Mouse (Mus musculus) midbrain, postnatal 0 days (tissue): ENCODE measurements around the gene Slc29a1. TPM values are rescaled to one million over a fixed set of nuclear protein-coding genes. Genes with fewer than 3 reads are reported as not detected.

Experiments
- ATAC-seq: fragments of 200-750 bp; cut with Nextera tagmentation; 2 replicates; pipeline ENCODE4 v1.8.0; 2017; ENCODE audit warnings: moderate number of reproducible peaks, mild to moderate bottlenecking, moderate TSS enrichment, moderate library complexity; ENCODE audit not compliant: low FRiP score
- DNase-seq: peaks from one replicate; pipeline ENCODE4 v3.0.0-alpha.2; 2015; ENCODE audit warnings: low spot score
- H3K27ac ChIP-seq: fragments of 300-500 bp; sonication (generic); 2 replicates; pipeline ENCODE4 v1.5.1; 2014; ENCODE audit warnings: low read depth, mild to moderate bottlenecking, low read length, mixed read lengths
- H3K27me3 ChIP-seq: fragments of 300-500 bp; sonication (generic); 2 replicates; pipeline ENCODE4 v1.6.1; 2014; ENCODE audit warnings: low read length, control low read depth, mixed read lengths; ENCODE audit not compliant: insufficient read depth
- H3K36me3 ChIP-seq: fragments of 300-500 bp; sonication (generic); 2 replicates; pipeline ENCODE4 v1.6.1; 2014; ENCODE audit warnings: low read length, control low read depth, mixed read lengths; ENCODE audit not compliant: insufficient read depth
- H3K4me1 ChIP-seq: fragments of 300-500 bp; sonication (generic); 2 replicates; pipeline ENCODE4 v1.6.1; 2014; ENCODE audit warnings: mild to moderate bottlenecking, control low read depth, antibody characterized with exemption, low read length, mixed read lengths; ENCODE audit not compliant: insufficient read depth
- H3K4me2 ChIP-seq: fragments of 300-500 bp; sonication (generic); 2 replicates; pipeline ENCODE4 v1.6.1; 2014; ENCODE audit warnings: low read depth, mild to moderate bottlenecking, low read length, mixed read lengths; ENCODE audit not compliant: poor library complexity, severe bottlenecking
- H3K4me3 ChIP-seq: fragments of 300-500 bp; sonication (generic); 2 replicates; pipeline ENCODE4 v1.5.1; 2014; ENCODE audit warnings: low read depth, mild to moderate bottlenecking, low read length, moderate library complexity
- H3K9ac ChIP-seq: fragments of 300-500 bp; sonication (generic); replicated peaks from 2 replicates; pipeline ENCODE4 v1.6.1; 2014; ENCODE audit warnings: mild to moderate bottlenecking, low read length, moderate library complexity, mixed read lengths; ENCODE audit not compliant: poor library complexity, severe bottlenecking
- H3K9me3 ChIP-seq: fragments of 300-500 bp; sonication (generic); 2 replicates; pipeline ENCODE4 v1.6.1; 2016; ENCODE audit warnings: low read length, control low read depth
- CTCF ChIP-seq: IDR thresholded peaks from 2 replicates; pipeline ENCODE4 v1.5.1; 2016; ENCODE audit warnings: antibody characterized with exemption, mild to moderate bottlenecking
- WGBS: fragments of 180-500 bp; shearing (Covaris S2); extraction: QIAGEN DNeasy Blood & Tissue Kit; methylation state at CpG from one replicate; pipeline ENCODE4 v1.1.7; 2014; 5-methylcytosine and 5-hydroxymethylcytosine counted together
- polyA plus RNA-seq: library from polyadenylated mRNA; unstranded; fragments of >200 nt; fragmentation: Nextera tagmentation; extraction: Ambion mirVana; gene quantifications from 2 replicates; pipeline ENCODE4 v1.2.1, GENCODE M21; 2015
- total RNA-seq: library from RNA; depleted of rRNA; stranded (reverse); fragments of >200 nt; gene quantifications from 2 replicates; pipeline ENCODE4 v1.2.3, GENCODE M21; 2014

Gene Slc29a1
- total and polyA plus RNA-seq, 2 experiments from 2014 or later = 38.4 to 82.1 TPM

GRCm38 (mm10) chr17:45578843-45579242 is 20.6 kb downstream of the Slc29a1 start:
- H3K27me3 ChIP-seq = no peaks in the 10 kb centered on the region
- H3K4me2 ChIP-seq = no peak overlapping the region
- no peaks in the 10 kb centered on the region for H3K9me3 ChIP-seq
- peak; percentile 68 for TF ChIP-seq CTCF
- no peaks in the 10 kb centered on the region for H3K36me3 ChIP-seq
- H3K9ac ChIP-seq = no peak overlapping the region
- H3K27ac ChIP-seq = no peak overlapping the region
- ATAC-seq = no peak
- no peak for DNase-seq
- peaks cover 7% of the 10 kb centered on the region for H3K4me1 ChIP-seq
- WGBS = 75% methylated on average over 7 of the region's 7 CpGs
- H3K4me3 ChIP-seq = no peak overlapping the region

- 55% methylated on average over 5 of the region's 5 CpGs for WGBS
These were observed 21.2 kb downstream of the Slc29a1 start for GRCm38 (mm10) chr17:45578242-45578641.

GRCm38 (mm10) chr17:45575123-45575897 is 24.1 kb downstream of the Slc29a1 start:
- H3K4me2 ChIP-seq = peak overlapping the region; percentile 72
- H3K4me1 ChIP-seq = peaks cover 7% of the 10 kb centered on the region
- H3K4me3 ChIP-seq = no peak overlapping the region
- DNase-seq (no peak), ATAC-seq (no peak)
- no peaks in the 10 kb centered on the region for H3K27me3 ChIP-seq
- peak overlapping the region; percentile 13; the same call in 1 of the 2 replicates for H3K9ac ChIP-seq
- no peak for TF ChIP-seq CTCF
- H3K9me3 ChIP-seq = no peaks in the 10 kb centered on the region
- 89% methylated on average over 8 of the region's 8 CpGs for WGBS
- H3K36me3 ChIP-seq = peaks cover 11% of the 10 kb centered on the region
- H3K27ac ChIP-seq = peak overlapping the region; percentile 97

More at GRCm38 (mm10) chr17:45578242-45578641, 21.2 kb downstream of the Slc29a1 start:
- no peaks in the 10 kb centered on the region for H3K27me3 ChIP-seq
- no peak overlapping the region for H3K4me3 ChIP-seq
- no peak for ATAC-seq
- no peaks in the 10 kb centered on the region for H3K36me3 ChIP-seq
- H3K4me1 ChIP-seq = peaks cover 7% of the 10 kb centered on the region
- DNase-seq = no peak
- H3K4me2 ChIP-seq = no peak overlapping the region
- H3K9me3 ChIP-seq = no peaks in the 10 kb centered on the region
- no peak overlapping the region for H3K27ac ChIP-seq
- H3K9ac ChIP-seq = no peak overlapping the region
- no peak for TF ChIP-seq CTCF

GRCm38 (mm10) chr17:45574129-45574761 is 25.2 kb downstream of the Slc29a1 start:
- ATAC-seq = peak; percentile 57
- H3K36me3 ChIP-seq = peaks cover 22% of the 10 kb centered on the region

GRCm38 (mm10) chr17:45573780-45574123 is 25.7 kb downstream of the Slc29a1 start:
- Histone ChIP-seq H3K4me2 (peak overlapping the region; percentile 72), H3K9ac (peak overlapping the region; percentile 99), H3K36me3 (peaks cover 27% of the 10 kb centered on the region), H3K4me3 (peak overlapping the region; percentile 100), H3K27me3 (no peaks in the 10 kb centered on the region), H3K9me3 (no peaks in the 10 kb centered on the region), H3K4me1 (peaks cover 7% of the 10 kb centered on the region), H3K27ac (peak overlapping the region; percentile 97)
- ATAC-seq (peak; percentile 74), DNase-seq (peak; percentile 97)
- no peak for TF ChIP-seq CTCF
- WGBS = 0% methylated on average over 18 of the region's 18 CpGs

More at GRCm38 (mm10) chr17:45574129-45574761, 25.2 kb downstream of the Slc29a1 start:
- Histone ChIP-seq H3K9ac (peak overlapping the region; percentile 99), H3K4me2 (peak overlapping the region; percentile 72), H3K9me3 (no peaks in the 10 kb centered on the region), H3K27me3 (no peaks in the 10 kb centered on the region), H3K4me1 (peaks cover 7% of the 10 kb centered on the region), H3K27ac (peak overlapping the region; percentile 97), H3K4me3 (peak overlapping the region; percentile 100)
- under 1% methylated on average over 17 of the region's 17 CpGs for WGBS
- TF ChIP-seq CTCF = no peak
- peak; percentile 77 for DNase-seq
